Mouse (Mus musculus) liver, embryonic 11.5 days (tissue): ENCODE results near the gene Mrps30. TPM values are rescaled to one million over a fixed set of nuclear protein-coding genes. Genes with fewer than 3 reads are reported as not detected.

Experiments
- ATAC-seq: fragments of 200-750 bp; cut with Nextera tagmentation; replicated peaks from 2 replicates; pipeline ENCODE4 v1.8.0; 2017; ENCODE audit warnings: moderate number of reproducible peaks, mild to moderate bottlenecking, moderate TSS enrichment, moderate library complexity; ENCODE audit not compliant: low FRiP score
- DNase-seq: peaks from one replicate; pipeline ENCODE4 v3.0.0-alpha.2; 2017; ENCODE audit warnings: low spot score
- H3K27ac ChIP-seq: fragments of 300-500 bp; sonication (generic); 2 replicates; pipeline ENCODE4 v1.5.1; 2014; ENCODE audit warnings: mild to moderate bottlenecking, low read depth, low read length, control low read depth
- H3K27me3 ChIP-seq: fragments of 300-500 bp; sonication (generic); replicated peaks from 2 replicates; pipeline ENCODE4 v1.6.1; 2014; ENCODE audit warnings: low read length, mixed read lengths; ENCODE audit not compliant: control insufficient read depth, insufficient read depth
- H3K36me3 ChIP-seq: fragments of 300-500 bp; sonication (generic); 2 replicates; pipeline ENCODE4 v1.6.1; 2014; ENCODE audit warnings: mild to moderate bottlenecking, low read length, moderate library complexity, mixed read lengths; ENCODE audit not compliant: control insufficient read depth, insufficient read depth
- H3K4me1 ChIP-seq: fragments of 300-500 bp; sonication (generic); replicated peaks from 2 replicates; pipeline ENCODE4 v1.6.1; 2014; ENCODE audit warnings: low read length, mixed read lengths; ENCODE audit not compliant: control insufficient read depth, insufficient read depth
- H3K4me2 ChIP-seq: fragments of 300-500 bp; sonication (generic); 2 replicates; pipeline ENCODE4 v1.6.1; 2014; ENCODE audit warnings: mild to moderate bottlenecking, control low read depth, moderate library complexity
- H3K4me3 ChIP-seq: fragments of 300-500 bp; sonication (generic); 2 replicates; pipeline ENCODE4 v1.5.1; 2014; ENCODE audit warnings: low read depth, low read length, control low read depth
- H3K9ac ChIP-seq: fragments of 300-500 bp; sonication (generic); 2 replicates; pipeline ENCODE4 v1.6.1; 2014; ENCODE audit warnings: low read depth, low read length, control low read depth
- H3K9me3 ChIP-seq: fragments of 300-500 bp; sonication (generic); 2 replicates; pipeline ENCODE4 v1.6.1; 2016; ENCODE audit warnings: low read length, inconsistent platforms, mixed read lengths; ENCODE audit not compliant: control insufficient read depth
- WGBS: fragments of 180-500 bp; shearing (Covaris S2); extraction: QIAGEN DNeasy Blood & Tissue Kit; methylation state at CpG from one replicate; pipeline ENCODE4 v1.1.7; 2014; 5-methylcytosine and 5-hydroxymethylcytosine counted together
- polyA plus RNA-seq: library from polyadenylated mRNA; unstranded; fragments of >200 nt; fragmentation: Nextera tagmentation; extraction: Ambion mirVana; gene quantifications from 2 replicates; pipeline ENCODE4 v1.2.1, GENCODE M21; 2014

Mrps30 gene
- polyA plus RNA-seq: 47.2 and 47.8 TPM in 2 replicates

GRCm38 (mm10) chr13:118386511-118387447, at the start of gene Mrps30, which contains the start of gene B430218F22Rik:
Gene Mrps30, minus strand, starts transcription at chr13:118387252.
Gene B430218F22Rik, plus strand, starts transcription at chr13:118386630.
- Histone ChIP-seq H3K9ac (peak within 1 kb of the TSS; percentile 86), H3K27me3 (no peaks in the 10 kb centered on the region), H3K9me3 (no peaks in the 10 kb centered on the region), H3K4me2 (peak within 1 kb of the TSS; percentile 75), H3K4me1 (0 out of 2 replicates have a peak, but pooled peaks cover 5% of the 10 kb centered on the region), H3K27ac (peak within 1 kb of the TSS; percentile 73), H3K36me3 (peaks cover 9% of the 10 kb centered on the region; the same call in 1 of the 2 replicates), H3K4me3 (peak within 1 kb of the TSS; percentile 65)
- peak; percentile 89 for DNase-seq
- WGBS: under 1% methylated on average over 92 of the region's 93 CpGs
- peak; percentile 95 for ATAC-seq

GRCm38 (mm10) chr13:118420847-118421246, 33.8 kb upstream of the Mrps30 start:
- ATAC-seq: no peak
- Histone ChIP-seq H3K27ac (no peak overlapping the region), H3K9me3 (no peaks in the 10 kb centered on the region), H3K4me3 (no peak overlapping the region), H3K27me3 (no peaks in the 10 kb centered on the region), H3K36me3 (no peaks in the 10 kb centered on the region), H3K9ac (no peak overlapping the region), H3K4me2 (no peak overlapping the region), H3K4me1 (no peaks in the 10 kb centered on the region)
- 50% methylated on average over 1 of the region's 1 CpGs for WGBS
- DNase-seq: no peak

GRCm38 (mm10) chr13:118420408-118420807, 33.4 kb upstream of the Mrps30 start:
- WGBS: 33% methylated on average over 1 of the region's 1 CpGs
- H3K27ac ChIP-seq: no peak overlapping the region
- no peak for DNase-seq
- no peaks in the 10 kb centered on the region for H3K4me1 ChIP-seq
- H3K4me3 ChIP-seq: no peak overlapping the region
- H3K4me2 ChIP-seq: no peak overlapping the region
- H3K27me3 ChIP-seq: no peaks in the 10 kb centered on the region
- H3K9ac ChIP-seq: no peak overlapping the region
- no peaks in the 10 kb centered on the region for H3K9me3 ChIP-seq
- no peak for ATAC-seq
- no peaks in the 10 kb centered on the region for H3K36me3 ChIP-seq

GRCm38 (mm10) chr13:118418163-118418562, 31.1 kb upstream of the Mrps30 start:
- H3K9ac ChIP-seq: no peak overlapping the region
- no peaks in the 10 kb centered on the region for H3K36me3 ChIP-seq
- H3K4me2 ChIP-seq: no peak overlapping the region
- H3K27me3 ChIP-seq: no peaks in the 10 kb centered on the region
- no peaks in the 10 kb centered on the region for H3K9me3 ChIP-seq
- H3K4me1 ChIP-seq: no peaks in the 10 kb centered on the region
- no peak for DNase-seq
- no peak overlapping the region for H3K4me3 ChIP-seq
- ATAC-seq: no peak
- no peak overlapping the region for H3K27ac ChIP-seq
- WGBS: 63% methylated on average over 4 of the region's 4 CpGs

GRCm38 (mm10) chr13:118411297-118411992, 24.4 kb upstream of the Mrps30 start:
- no peaks in the 10 kb centered on the region for H3K27me3 ChIP-seq
- 73% methylated on average over 6 of the region's 6 CpGs for WGBS
- no peak for ATAC-seq

DNA sequence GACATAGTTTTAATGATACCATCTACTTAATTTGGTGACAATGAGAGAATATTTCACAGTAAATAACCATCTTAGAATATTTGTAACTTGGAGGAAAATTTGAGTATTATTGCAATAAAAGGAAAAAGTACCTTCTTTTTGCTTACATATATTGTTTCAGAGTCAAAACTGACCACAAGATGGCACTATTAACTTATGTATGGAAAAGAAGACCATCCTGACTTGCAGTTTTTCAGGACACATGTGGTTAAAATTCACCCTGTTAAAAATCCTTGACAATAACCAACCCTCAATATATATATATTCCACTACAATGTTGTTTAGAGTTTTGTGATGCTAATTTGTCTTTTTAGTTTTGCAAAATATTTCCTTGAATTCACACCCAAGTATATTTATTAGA, 16.5 kb upstream of the Mrps30 start:
- no peak for DNase-seq
- Histone ChIP-seq H3K4me1 (no peaks in the 10 kb centered on the region), H3K9me3 (no peaks in the 10 kb centered on the region), H3K36me3 (no peaks in the 10 kb centered on the region), H3K9ac (no peak overlapping the region), H3K27ac (no peak overlapping the region), H3K4me2 (no peak overlapping the region), H3K4me3 (no peak overlapping the region), H3K27me3 (no peaks in the 10 kb centered on the region)
- no peak for ATAC-seq

More at GRCm38 (mm10) chr13:118411297-118411992, 24.4 kb upstream of the Mrps30 start:
- Histone ChIP-seq H3K4me3 (no peak overlapping the region), H3K4me1 (no peaks in the 10 kb centered on the region), H3K4me2 (no peak overlapping the region), H3K9ac (no peak overlapping the region), H3K9me3 (no peaks in the 10 kb centered on the region), H3K36me3 (no peaks in the 10 kb centered on the region), H3K27ac (no peak overlapping the region)
- DNase-seq: no peak

DNA sequence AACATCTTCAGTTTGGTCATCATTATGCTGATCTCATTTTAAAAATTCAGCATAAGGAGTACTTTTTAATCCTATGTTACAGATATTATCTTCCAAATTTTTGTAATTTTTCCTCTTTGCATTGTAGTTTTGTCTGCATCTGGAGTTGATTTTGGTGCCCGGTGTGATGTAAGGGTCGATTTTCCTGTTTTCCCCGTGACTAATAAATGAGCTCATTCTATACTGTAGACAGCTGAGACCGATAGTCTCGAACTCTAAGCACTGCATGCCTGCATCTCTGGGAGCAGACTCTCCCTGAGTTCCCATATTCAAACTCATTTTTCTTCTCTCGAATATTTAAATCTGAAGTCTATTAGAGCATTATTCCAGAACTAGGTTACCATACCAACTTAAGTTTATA, 13.3 kb upstream of the Mrps30 start:
- no peak for DNase-seq
- Histone ChIP-seq H3K4me3 (no peak overlapping the region), H3K27me3 (no peaks in the 10 kb centered on the region), H3K4me1 (no peaks in the 10 kb centered on the region), H3K4me2 (no peak overlapping the region), H3K36me3 (no peaks in the 10 kb centered on the region), H3K9ac (no peak overlapping the region), H3K27ac (no peak overlapping the region), H3K9me3 (no peaks in the 10 kb centered on the region)
- no peak for ATAC-seq
- WGBS: 72% methylated on average over 6 of the region's 6 CpGs

- WGBS: 85% methylated on average over 3 of the region's 3 CpGs
- DNase-seq (no peak), ATAC-seq (no peak)
- no peak overlapping the region for H3K27ac ChIP-seq
- H3K4me2 ChIP-seq: no peak overlapping the region
- H3K27me3 ChIP-seq: no peaks in the 10 kb centered on the region
- no peak overlapping the region for H3K4me3 ChIP-seq
- H3K9me3 ChIP-seq: no peaks in the 10 kb centered on the region
- H3K36me3 ChIP-seq: no peaks in the 10 kb centered on the region
- H3K9ac ChIP-seq: no peak overlapping the region
- no peaks in the 10 kb centered on the region for H3K4me1 ChIP-seq
These were observed 8.8 kb upstream of the Mrps30 start for GRCm38 (mm10) chr13:118395803-118396202.
